Mouse (Mus musculus) erythroid progenitor cell, adult 5-6 weeks (primary cell): ENCODE results near the gene Ceacam12. TPM values are rescaled to one million over a fixed set of nuclear protein-coding genes. Genes with fewer than 3 reads are reported as not detected.
"Not testable (repeated sequence)": the region's sequence is repeated elsewhere in the genome, so short reads cannot be mapped to it uniquely, and the experiment has no call there.

Source experiments
- ATAC-seq: replicated peaks from 2 replicates; pipeline ENCODE4 v1.8.0; 2016; ENCODE audit warnings: moderate number of reproducible peaks, mild to moderate bottlenecking, moderate TSS enrichment, inconsistent platforms; ENCODE audit not compliant: poor library complexity, low FRiP score, severe bottlenecking
- total RNA-seq, 2 experiments: library from RNA; stranded (forward) in 1 of 2; stranded (reverse) in 1 of 2; fragments of 150-400 nt in 1 of 2; fragments of 186-747, 209-891 nt in 1 of 2; gene quantifications; 2 replicates each; pipeline versions ENCODE4 v1.2.3 to v1.2.4; 2015 to 2017; ENCODE audit warnings: low replicate concordance in 2 of 2

Gene Ceacam12
- total RNA-seq (2015; ENCODE audit: low replicate concordance) = not detected in 2 replicates
- not detected in 2 replicates for total RNA-seq (2017; ENCODE audit: low replicate concordance)

DNA sequence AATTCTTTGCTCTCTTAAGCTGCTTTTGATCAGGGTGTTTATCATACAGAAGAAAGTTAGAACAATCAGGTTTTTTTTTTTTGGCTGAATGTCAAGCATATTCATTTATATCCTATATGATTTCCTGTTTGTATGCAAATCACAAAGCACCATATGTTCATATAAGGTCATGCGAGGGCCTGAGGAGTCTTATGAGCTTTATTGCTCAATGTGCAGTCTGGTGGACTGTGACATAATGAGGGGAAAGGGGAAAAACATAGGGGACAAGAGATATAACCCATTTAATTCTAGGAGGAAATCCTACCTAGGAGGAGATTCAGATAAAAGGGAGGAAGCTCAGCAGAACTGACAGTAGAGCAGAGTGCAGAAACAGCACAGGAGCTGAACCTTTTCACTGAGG lies at the start of gene Ceacam12:
Gene Ceacam12, plus strand, starts transcription at position 301 of the 400 bp plus-strand sequence.
- no peak for ATAC-seq

DNA sequence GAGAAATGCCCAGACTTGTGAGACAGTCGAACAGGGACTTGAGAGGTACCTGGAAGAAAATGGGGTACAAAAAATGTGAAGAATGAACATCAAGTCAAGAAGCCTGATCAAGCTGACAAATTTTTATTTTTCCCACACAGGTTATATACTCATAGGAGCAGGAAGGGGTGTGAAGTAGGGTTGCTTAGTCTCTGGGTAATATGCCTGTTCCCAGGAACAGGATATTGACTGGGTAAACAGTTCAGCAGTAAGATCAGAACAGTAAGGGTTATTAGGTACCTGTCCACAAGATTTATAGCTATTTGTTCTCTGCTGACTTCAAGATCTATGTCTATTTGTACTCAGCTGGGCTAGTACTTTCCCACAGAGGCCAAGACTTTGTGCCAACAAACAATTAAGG lies 8.1 kb downstream of the Ceacam12 start:
- ATAC-seq = not testable (repeated sequence)

- no peak for ATAC-seq
These were observed 35.1 kb downstream of the Ceacam12 start for GRCm38 (mm10) chr7:18100785-18101184.

Other genes with a start within 250 kb of the Ceacam12 start
- gene Gm5155, start 194.2 kb upstream of the Ceacam12 start, total RNA-seq (2015; ENCODE audit: low replicate concordance) = not detected in 2 replicates
- gene Gm5155, start 194.2 kb upstream of the Ceacam12 start, total RNA-seq (2017; ENCODE audit: low replicate concordance) = not detected in 2 replicates
- gene Ceacam11, start 93.8 kb upstream of the Ceacam12 start, total RNA-seq (2015; ENCODE audit: low replicate concordance) = not detected in 2 replicates
- gene Ceacam11, start 93.8 kb upstream of the Ceacam12 start, total RNA-seq (2017; ENCODE audit: low replicate concordance) = not detected in 2 replicates
- gene Ceacam13, start 56.0 kb upstream of the Ceacam12 start, total RNA-seq (2015; ENCODE audit: low replicate concordance) = not detected in 2 replicates
- gene Ceacam13, start 56.0 kb upstream of the Ceacam12 start, total RNA-seq (2017; ENCODE audit: low replicate concordance) = not detected in 2 replicates
- gene Igfl3, start 110.6 kb downstream of the Ceacam12 start, total RNA-seq (2015; ENCODE audit: low replicate concordance) = not detected in 2 replicates
- gene Igfl3, start 110.6 kb downstream of the Ceacam12 start, total RNA-seq (2017; ENCODE audit: low replicate concordance) = not detected in 2 replicates
- not detected in 2 replicates for gene Mill1, start 179.4 kb downstream of the Ceacam12 start, total RNA-seq (2015; ENCODE audit: low replicate concordance)
- not detected in 2 replicates for gene Mill1, start 179.4 kb downstream of the Ceacam12 start, total RNA-seq (2017; ENCODE audit: low replicate concordance)